Mouse (Mus musculus): ENCODE measurements at regions not wholly inside any gene's neighbourhood (a gene's known extent, or its start where the extent isn't known, plus 50 kb on each side); places are given as distances from the start of the nearest gene placed in this dataset.

DNA sequence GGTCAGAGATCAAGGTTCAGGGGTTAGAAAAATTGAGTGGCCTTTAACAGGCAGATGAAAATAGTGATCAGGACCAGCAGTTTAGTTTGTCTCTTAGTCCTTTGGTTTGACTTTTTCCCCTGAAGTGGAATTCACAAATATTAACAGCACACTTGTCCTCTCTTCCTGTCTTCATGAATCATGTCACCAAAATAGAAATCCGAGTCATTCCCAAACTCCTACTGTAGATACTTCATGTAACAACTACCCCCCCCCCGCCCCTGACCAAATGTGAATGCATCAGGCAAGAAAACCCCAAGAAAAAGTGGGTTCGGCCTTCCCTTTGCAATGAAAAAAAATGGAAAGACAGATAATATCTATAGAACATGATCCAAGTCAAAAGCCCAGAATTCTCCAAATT is 504.9 kb upstream of the Tenm3 start:
- Histone ChIP-seq H3K9me3 (ENCODE audit: control insufficient read depth, insufficient read depth, low read depth, low read length) (no peaks in the 10 kb centered on the region), H3K4me3 (ENCODE audit: insufficient read depth in 1 of 2, low read depth in 1 of 2, low read length in 2 of 2, poor library complexity in 1 of 2, severe bottlenecking in 1 of 2) (no peak overlapping the region), H3K9ac (ENCODE audit: insufficient read depth, low read depth, low read length, poor library complexity, severe bottlenecking) (no peak overlapping the region), H3K27ac (ENCODE audit: insufficient read depth, low read depth, low read length, poor library complexity, severe bottlenecking) (no peak overlapping the region), H3K4me1 (ENCODE audit: control insufficient read depth in 2 of 2, insufficient read depth in 2 of 2, low read length in 2 of 2, poor library complexity in 1 of 2) (no peaks in the 10 kb centered on the region), H3K36me3 (ENCODE audit: control insufficient read depth, insufficient read depth, low read length, poor library complexity, severe bottlenecking) (no peaks in the 10 kb centered on the region)
- DNase-seq (ENCODE audit: low read depth, low spot score): no peak
- in situ Hi-C loops (cut with MboI; ENCODE audit: low sequenced_read_pairs in 2 of 2, unreplicated experiment in 2 of 2): no loop called here
- TF ChIP-seq ZC3H11A (IDR thresholded peaks at IDR 0.05; ENCODE audit: borderline replicate concordance, low read depth, low read length) (no peak), ZNF384 (IDR thresholded peaks at IDR 0.05; ENCODE audit: low read depth, low read length) (no peak), CHD2 (IDR thresholded peaks at IDR 0.05; ENCODE audit: low read depth, low read length) (no peak), HCFC1 (IDR thresholded peaks at IDR 0.05; ENCODE audit: borderline replicate concordance, insufficient read depth, low read length) (no peak), MAFK (IDR thresholded peaks at IDR 0.05; ENCODE audit: insufficient read depth, low read depth, low read length) (no peak)

- no peak overlapping the region for H3K27ac ChIP-seq (ENCODE audit: insufficient read depth, low read depth, low read length, poor library complexity, severe bottlenecking)
- H3K4me3 ChIP-seq (ENCODE audit: insufficient read depth in 1 of 2, low read depth in 1 of 2, low read length in 2 of 2, poor library complexity in 1 of 2, severe bottlenecking in 1 of 2): no peak overlapping the region
- no peaks in the 10 kb centered on the region for H3K4me1 ChIP-seq (ENCODE audit: control insufficient read depth in 2 of 2, insufficient read depth in 2 of 2, low read length in 2 of 2, poor library complexity in 1 of 2)
- H3K9ac ChIP-seq (ENCODE audit: insufficient read depth, low read depth, low read length, poor library complexity, severe bottlenecking): no peak overlapping the region
- in situ Hi-C loops (cut with MboI; ENCODE audit: low sequenced_read_pairs in 2 of 2, unreplicated experiment in 2 of 2): no loop called here
- TF ChIP-seq MAFK (IDR thresholded peaks at IDR 0.05; ENCODE audit: insufficient read depth, low read depth, low read length) (no peak), CHD2 (IDR thresholded peaks at IDR 0.05; ENCODE audit: low read depth, low read length) (no peak), HCFC1 (IDR thresholded peaks at IDR 0.05; ENCODE audit: borderline replicate concordance, insufficient read depth, low read length) (no peak), ZNF384 (IDR thresholded peaks at IDR 0.05; ENCODE audit: low read depth, low read length) (no peak), ZC3H11A (IDR thresholded peaks at IDR 0.05; ENCODE audit: borderline replicate concordance, low read depth, low read length) (no peak)
- DNase-seq (ENCODE audit: low read depth, low spot score): no peak
- H3K9me3 ChIP-seq (ENCODE audit: control insufficient read depth, insufficient read depth, low read depth, low read length): no peaks in the 10 kb centered on the region
- no peaks in the 10 kb centered on the region for H3K36me3 ChIP-seq (ENCODE audit: control insufficient read depth, insufficient read depth, low read length, poor library complexity, severe bottlenecking)
Measured at GRCm38 (mm10) chr8:49338716-49339115, 495.0 kb upstream of the Tenm3 start.

DNA sequence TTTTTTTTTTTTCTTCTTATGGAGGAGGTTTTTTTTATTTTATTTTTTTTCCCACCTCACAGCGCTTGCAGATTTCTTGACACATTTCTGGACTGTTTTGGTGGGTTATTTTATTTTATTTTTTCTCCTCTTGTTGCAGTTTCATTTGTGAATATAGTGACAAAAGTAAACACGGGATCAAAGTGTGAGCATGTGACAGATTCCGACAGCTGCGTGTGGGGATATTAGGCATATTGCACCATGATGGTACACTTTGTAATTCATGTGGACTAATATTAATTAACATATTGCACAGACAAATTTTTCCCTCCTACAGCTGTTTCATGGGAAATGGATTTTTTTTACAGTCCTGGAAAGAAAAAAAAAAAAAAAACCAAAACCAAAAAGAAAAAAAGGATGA is 483.2 kb upstream of the Tenm3 start:
- Histone ChIP-seq H3K4me1 (ENCODE audit: control insufficient read depth in 2 of 2, insufficient read depth in 2 of 2, low read length in 2 of 2, poor library complexity in 1 of 2) (no peaks in the 10 kb centered on the region), H3K4me3 (ENCODE audit: insufficient read depth in 1 of 2, low read depth in 1 of 2, low read length in 2 of 2, poor library complexity in 1 of 2, severe bottlenecking in 1 of 2) (no peak overlapping the region), H3K9ac (ENCODE audit: insufficient read depth, low read depth, low read length, poor library complexity, severe bottlenecking) (no peak overlapping the region), H3K9me3 (ENCODE audit: control insufficient read depth, insufficient read depth, low read depth, low read length) (no peaks in the 10 kb centered on the region), H3K36me3 (ENCODE audit: control insufficient read depth, insufficient read depth, low read length, poor library complexity, severe bottlenecking) (no peaks in the 10 kb centered on the region), H3K27ac (ENCODE audit: insufficient read depth, low read depth, low read length, poor library complexity, severe bottlenecking) (no peak overlapping the region)
- in situ Hi-C loops (cut with MboI; ENCODE audit: low sequenced_read_pairs in 2 of 2, unreplicated experiment in 2 of 2): no loop called here
- DNase-seq (ENCODE audit: low read depth, low spot score): no peak
- no peak for TF ChIP-seq ZC3H11A (IDR thresholded peaks at IDR 0.05; ENCODE audit: borderline replicate concordance, low read depth, low read length)
- peak; percentile 78; the same call in 1 of the 2 replicates for TF ChIP-seq ZNF384 (IDR thresholded peaks at IDR 0.05; ENCODE audit: low read depth, low read length)
- no peak for TF ChIP-seq HCFC1 (IDR thresholded peaks at IDR 0.05; ENCODE audit: borderline replicate concordance, insufficient read depth, low read length)
- no peak for TF ChIP-seq MAFK (IDR thresholded peaks at IDR 0.05; ENCODE audit: insufficient read depth, low read depth, low read length)
- TF ChIP-seq CHD2 (IDR thresholded peaks at IDR 0.05; ENCODE audit: low read depth, low read length): no peak

GRCm38 (mm10) chr8:49321404-49321803 is 477.7 kb upstream of the Tenm3 start:
- Histone ChIP-seq H3K36me3 (ENCODE audit: control insufficient read depth, insufficient read depth, low read length, poor library complexity, severe bottlenecking) (no peaks in the 10 kb centered on the region), H3K27ac (ENCODE audit: insufficient read depth, low read depth, low read length, poor library complexity, severe bottlenecking) (no peak overlapping the region), H3K9ac (ENCODE audit: insufficient read depth, low read depth, low read length, poor library complexity, severe bottlenecking) (no peak overlapping the region), H3K9me3 (ENCODE audit: control insufficient read depth, insufficient read depth, low read depth, low read length) (no peaks in the 10 kb centered on the region), H3K4me1 (ENCODE audit: control insufficient read depth in 2 of 2, insufficient read depth in 2 of 2, low read length in 2 of 2, poor library complexity in 1 of 2) (no peaks in the 10 kb centered on the region), H3K4me3 (ENCODE audit: insufficient read depth in 1 of 2, low read depth in 1 of 2, low read length in 2 of 2, poor library complexity in 1 of 2, severe bottlenecking in 1 of 2) (no peak overlapping the region)
- in situ Hi-C loops (cut with MboI; ENCODE audit: low sequenced_read_pairs in 2 of 2, unreplicated experiment in 2 of 2): no loop called here
- DNase-seq (ENCODE audit: low read depth, low spot score): no peak
- TF ChIP-seq CHD2 (IDR thresholded peaks at IDR 0.05; ENCODE audit: low read depth, low read length) (no peak), ZC3H11A (IDR thresholded peaks at IDR 0.05; ENCODE audit: borderline replicate concordance, low read depth, low read length) (no peak), MAFK (IDR thresholded peaks at IDR 0.05; ENCODE audit: insufficient read depth, low read depth, low read length) (no peak), HCFC1 (IDR thresholded peaks at IDR 0.05; ENCODE audit: borderline replicate concordance, insufficient read depth, low read length) (no peak), ZNF384 (IDR thresholded peaks at IDR 0.05; ENCODE audit: low read depth, low read length) (no peak)
